Mouse (Mus musculus): ENCODE measurements around the gene Prrg3.
"Not testable (repeated sequence)": the region's sequence is repeated elsewhere in the genome, so short reads cannot be mapped to it uniquely, and the experiment has no call there.

The Prrg3 gene

DNA sequence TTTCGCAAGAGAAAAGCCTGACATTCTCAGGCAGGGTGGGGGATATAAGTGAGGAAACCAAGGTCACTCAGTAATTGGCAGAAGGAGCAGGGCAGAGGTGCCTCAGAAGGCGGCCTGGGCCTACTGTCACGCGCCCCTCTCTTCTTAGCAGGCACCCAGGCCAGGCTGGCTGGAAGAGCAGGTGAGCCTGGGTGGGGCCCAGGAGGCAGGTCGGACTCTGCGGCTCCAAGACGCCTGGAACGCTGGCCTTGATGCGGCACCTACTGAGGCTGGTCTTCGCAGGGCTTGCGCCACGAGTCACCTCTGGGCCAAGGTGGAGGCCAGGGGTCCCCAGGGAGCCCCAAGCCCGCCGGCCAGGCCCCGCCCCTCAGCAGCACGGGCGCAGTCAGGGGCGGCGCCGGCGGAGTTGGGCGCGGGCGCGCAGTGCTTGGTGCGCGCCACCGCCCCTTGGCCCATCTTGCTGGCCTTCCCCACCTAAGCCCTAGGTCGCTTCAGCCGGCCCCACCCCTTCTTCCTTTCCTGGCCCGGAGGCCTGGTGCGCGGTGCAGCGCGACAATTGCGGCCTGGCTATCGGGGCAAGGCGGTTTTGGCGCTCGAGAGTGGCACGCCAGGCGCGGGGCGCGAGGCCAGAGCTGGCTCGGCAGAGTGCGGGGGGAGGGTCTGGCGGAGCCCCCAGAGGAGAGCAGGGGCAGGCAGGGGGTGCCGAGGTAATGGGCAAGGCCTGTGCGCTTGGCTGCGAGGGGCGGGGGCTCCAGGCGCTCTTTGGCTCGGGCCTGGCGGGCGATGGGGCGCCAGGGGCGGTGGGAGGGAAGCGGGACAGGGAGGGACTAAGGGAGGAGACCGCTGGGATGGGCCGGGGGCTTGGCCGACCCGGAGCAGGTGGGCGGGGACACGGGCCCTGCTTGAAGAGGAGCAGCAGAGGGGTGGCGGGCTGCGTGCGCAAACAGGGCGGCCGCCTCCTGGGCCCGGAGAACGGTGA lies at the start of gene Prrg3:
Gene Prrg3, plus strand, starts transcription at position 552 of the 979 bp plus-strand sequence.
- in situ Hi-C loops (cut with MboI, MseI): no loop called here

- in situ Hi-C loops (cut with MboI, MseI): loop anchor here (25.0 kb wide), 1 partner anchor 509 kb away; no protein-coding TSS in a partner anchor
These were observed 15.8 kb upstream of the Prrg3 start for GRCm38 (mm10) chrX:71946631-71947030.

DNA sequence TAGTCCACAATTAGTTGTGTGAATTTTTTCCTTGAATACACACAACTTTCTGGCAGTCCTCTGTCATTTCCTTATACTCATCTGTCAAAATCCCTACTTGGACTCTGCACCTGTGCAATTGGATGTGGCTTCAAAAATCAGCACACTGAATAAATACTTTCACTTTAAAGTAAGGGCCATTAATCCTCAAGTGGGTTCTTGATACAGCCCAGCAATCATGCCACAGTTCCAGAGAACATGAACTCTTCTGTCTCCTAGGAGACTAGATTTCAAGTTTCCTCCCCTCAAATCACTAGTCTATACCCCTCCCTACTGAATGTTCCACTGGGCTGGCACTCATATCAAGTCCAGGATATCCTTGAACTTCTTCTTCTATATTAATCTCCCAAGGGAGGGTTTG lies 4.1 kb upstream of the Prrg3 start:
- in situ Hi-C loops (cut with MboI, MseI): loop anchor here (5.0 kb wide), 1 partner anchor 681 kb away; no protein-coding TSS in a partner anchor

DNA sequence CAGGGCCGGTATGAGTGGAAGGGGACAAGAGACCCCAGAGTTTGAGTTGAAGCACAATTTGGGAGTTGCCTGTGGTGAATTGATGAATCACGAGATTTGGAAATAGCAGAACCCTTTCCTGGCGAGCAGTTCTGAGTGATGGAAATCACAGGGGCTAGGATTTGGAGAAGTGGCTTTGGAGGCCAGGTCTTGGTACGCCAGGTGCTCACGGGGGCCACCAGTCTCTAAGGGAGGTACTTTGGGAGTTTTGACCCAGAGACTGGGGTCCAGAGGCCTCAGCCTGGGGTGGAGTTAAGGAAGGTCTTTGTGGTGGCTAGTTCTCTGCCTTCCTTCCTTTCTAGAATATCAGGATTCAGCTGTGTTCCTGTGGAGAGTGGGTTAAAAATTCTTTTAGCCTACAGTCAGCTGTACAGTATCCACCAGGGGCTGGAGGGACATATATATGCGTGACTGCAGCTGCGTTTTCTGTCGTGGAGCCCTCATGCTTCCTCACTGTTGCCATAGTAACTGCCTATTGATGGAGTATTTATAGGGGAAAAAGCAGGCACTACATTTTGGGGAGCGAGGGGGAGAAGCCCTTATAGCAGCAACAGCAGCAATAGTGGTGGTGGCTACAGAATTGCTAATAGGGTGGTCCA lies 970 bp downstream of the Prrg3 start:
- in situ Hi-C loops (cut with MboI, MseI): no loop called here

- in situ Hi-C loops (cut with MboI, MseI): no loop called here
These were observed 5.8 kb downstream of the Prrg3 start for GRCm38 (mm10) chrX:71968216-71968615.

DNA sequence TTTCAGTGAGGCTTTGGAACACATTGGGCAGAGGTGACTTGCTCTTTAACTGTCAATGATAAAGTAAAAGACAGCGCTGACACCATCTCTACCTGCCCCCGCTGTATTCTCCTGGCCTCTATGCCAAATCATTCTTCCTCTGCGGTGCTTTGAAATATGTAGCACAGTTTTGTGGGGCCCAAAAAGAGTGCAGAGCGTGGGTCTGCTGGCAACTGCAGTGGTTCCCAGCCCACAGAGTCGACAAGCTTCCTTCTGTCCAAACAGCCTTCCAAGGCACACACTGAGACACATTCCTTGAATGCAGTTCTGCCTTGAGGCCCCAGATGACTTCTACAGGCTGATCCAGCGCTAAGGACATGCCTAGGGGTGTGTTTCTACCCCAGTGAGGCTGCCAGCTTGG lies 6.4 kb downstream of the Prrg3 start:
- in situ Hi-C loops (cut with MboI, MseI): no loop called here

GRCm38 (mm10) chrX:71971325-71971724 lies 8.9 kb downstream of the Prrg3 start:
- in situ Hi-C loops (cut with MboI, MseI): no loop called here

GRCm38 (mm10) chrX:71972686-71973085 lies 10.3 kb downstream of the Prrg3 start, which contains the start of gene Fate1:
Gene Fate1, plus strand, starts transcription at chrX:71972986.
- in situ Hi-C loops (cut with MboI, MseI): no loop called here

DNA sequence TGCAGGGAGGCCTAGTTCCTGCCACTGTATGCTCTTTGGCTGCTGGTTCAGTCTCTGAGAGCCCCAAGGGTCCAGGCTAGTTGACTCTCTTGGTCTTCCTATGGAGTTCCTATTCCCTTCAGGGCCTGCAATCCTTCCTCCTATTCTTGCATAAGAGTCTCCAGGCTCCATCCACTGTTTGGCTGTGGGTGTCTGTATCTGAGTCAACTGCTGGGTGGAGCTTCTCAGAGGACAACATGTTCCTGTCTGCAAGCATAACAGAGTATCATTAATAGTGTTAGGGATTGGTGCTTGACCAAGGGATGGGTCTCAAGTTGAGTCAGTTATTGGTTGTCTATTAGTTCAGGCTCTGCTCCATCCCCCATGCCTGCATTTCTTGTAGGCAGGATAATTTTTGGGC lies 15.3 kb downstream of the Prrg3 start:
- in situ Hi-C loops (cut with MboI, MseI): not testable (repeated sequence)

DNA sequence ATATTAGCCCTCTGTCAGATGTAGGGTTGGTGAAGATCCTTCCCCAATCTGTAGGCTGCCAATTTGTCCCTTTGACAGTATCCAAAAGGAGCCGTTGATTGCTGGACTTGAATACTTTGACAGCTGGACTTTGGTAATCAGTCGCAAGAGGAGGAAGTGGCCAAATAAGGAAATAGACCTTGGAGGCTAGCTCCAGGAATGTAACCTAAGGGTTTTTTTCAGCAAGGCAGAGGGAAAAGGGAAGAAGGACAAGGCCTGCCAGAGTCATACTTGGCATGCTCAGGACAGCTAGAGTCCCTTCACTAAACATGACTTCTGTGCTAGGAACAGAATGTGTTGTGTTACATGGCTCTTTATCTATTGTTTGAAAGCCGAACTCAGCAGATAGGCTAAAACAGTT lies 18.0 kb downstream of the Prrg3 start:
- in situ Hi-C loops (cut with MboI, MseI): no loop called here

- in situ Hi-C loops (cut with MboI, MseI): no loop called here
These were observed 18.9 kb downstream of the Prrg3 start for GRCm38 (mm10) chrX:71981322-71981721.

- in situ Hi-C loops (cut with MboI, MseI): no loop called here
These were observed 20.8 kb downstream of the Prrg3 start for GRCm38 (mm10) chrX:71983205-71983604.

DNA sequence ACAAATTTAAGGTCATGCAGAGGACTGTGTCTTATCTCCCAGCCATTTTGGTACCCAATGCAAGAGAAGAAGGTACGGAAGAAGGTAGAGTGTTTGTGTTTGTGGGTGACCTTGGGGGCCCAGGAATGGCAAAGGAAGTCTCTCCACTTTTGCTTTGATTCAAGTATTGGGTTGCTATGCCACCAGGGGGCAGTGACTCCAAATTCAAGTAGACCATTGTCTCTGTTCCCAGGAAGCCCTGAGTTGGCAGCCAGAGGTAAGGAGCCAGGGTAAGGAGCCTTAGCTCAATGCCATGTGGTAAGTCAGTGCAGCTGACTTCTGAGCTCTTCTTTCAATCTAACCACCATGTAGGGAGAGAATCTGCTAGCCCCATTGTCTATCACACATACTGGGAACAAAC lies 21.4 kb downstream of the Prrg3 start:
- in situ Hi-C loops (cut with MboI, MseI): no loop called here

DNA sequence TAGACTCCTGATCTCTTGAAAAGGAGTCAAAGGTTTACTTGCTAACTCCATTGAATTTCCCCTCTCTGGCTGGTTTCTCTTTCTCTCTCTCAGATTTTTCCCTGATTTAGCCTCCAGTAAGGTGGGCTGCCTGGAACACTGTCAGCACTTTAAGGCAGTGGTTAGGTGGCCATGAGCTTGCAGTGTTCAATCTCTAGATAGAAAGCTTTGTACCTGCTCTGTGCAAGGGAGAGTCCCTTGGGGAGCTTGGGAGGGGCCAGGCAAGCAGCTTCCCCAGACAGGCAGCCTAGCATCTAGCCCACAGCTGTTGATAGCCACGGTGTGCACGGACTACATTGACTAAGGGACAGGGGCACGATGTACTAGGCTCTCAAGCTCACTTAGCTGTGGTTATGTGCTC lies 29.1 kb downstream of the Prrg3 start, which contains the start of gene Cnga2:
Gene Cnga2, plus strand, starts transcription at position 301 of the 400 bp plus-strand sequence.
- in situ Hi-C loops (cut with MboI, MseI): no loop called here

DNA sequence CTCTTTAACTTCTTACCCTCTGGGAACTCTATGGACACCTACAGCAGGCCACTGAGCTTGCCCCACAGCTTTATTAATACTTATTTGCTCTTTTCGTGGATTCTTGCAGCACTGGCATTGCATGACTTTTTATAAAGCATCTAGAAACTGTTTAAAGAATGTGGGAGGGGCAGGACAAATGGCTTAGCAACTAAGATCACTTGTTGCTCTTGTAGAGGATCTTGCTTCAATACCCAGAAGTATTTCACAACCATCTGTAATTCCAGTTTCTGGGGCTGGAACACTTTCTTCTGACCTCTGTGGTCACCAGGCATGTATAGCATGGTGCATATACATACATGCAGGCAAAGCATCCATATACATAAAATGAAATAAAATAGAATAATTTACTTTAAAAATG lies 33.5 kb downstream of the Prrg3 start:
- in situ Hi-C loops (cut with MboI, MseI): no loop called here

DNA sequence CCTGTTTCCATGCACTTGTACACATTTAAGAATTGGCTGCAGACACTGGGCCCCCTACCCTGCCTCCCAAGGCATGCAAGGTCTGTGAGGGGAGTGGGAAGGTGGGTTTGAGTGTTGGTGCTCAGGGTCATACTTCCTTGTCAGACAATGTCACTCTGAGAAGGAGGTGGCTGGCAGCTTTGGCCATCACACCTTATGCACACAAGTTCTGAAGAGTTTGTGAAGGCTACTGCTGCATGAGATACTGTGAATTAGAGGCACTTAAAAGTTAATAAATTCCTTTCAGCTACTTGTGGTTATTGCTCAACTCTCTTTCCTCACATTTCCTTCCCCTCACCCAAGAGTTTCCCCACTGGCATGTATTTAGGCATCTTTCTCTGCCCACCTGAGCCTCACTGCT lies 47.5 kb downstream of the Prrg3 start:
- in situ Hi-C loops (cut with MboI, MseI): loop anchor here (25.0 kb wide), 1 partner anchor 777 kb away; no protein-coding TSS in a partner anchor

DNA sequence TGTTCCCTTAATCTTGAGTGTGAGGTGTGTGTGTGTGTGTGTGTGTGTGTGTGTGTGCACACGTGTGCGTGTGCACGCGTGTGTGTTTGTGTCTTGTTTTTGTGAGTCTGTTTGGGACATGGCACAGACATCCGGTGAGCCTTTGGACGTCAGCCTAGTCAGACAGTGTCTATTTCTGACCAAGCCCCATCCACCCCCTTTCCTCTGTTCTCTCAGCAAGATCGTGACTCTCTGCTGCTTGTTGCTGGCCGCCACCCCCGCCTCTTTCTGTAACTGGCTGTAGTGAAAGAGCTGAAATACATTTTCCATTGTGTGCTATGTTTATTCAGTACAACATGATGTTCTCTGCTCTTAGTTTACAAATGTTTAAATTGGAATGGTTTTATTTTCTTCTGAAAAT lies 49.8 kb downstream of the Prrg3 start:
- in situ Hi-C loops (cut with MboI, MseI): loop anchor here (25.0 kb wide), 1 partner anchor 775 kb away; no protein-coding TSS in a partner anchor

DNA sequence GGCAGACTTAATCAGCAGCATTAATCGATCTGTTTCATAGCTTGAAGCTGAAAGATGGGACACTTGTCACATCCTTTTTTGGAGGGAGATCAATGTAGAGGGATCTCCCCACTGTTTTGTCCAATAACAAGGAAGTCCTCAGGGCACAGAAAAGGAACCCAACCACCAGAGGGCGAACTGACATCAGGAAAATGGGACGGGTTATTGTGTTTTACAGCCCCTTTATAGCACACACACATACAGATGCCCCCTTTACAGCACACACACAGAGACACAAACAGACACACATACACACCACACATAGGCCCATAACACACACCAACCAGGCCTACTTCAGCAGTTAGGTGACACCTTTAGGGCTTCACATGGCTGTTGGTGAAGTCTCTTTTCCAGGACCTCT lies 50.4 kb downstream of the Prrg3 start:
- in situ Hi-C loops (cut with MboI, MseI): loop anchor here (25.0 kb wide), 1 partner anchor 774 kb away; no protein-coding TSS in a partner anchor

GRCm38 (mm10) chrX:72022241-72022640 lies 59.8 kb downstream of the Prrg3 start:
- in situ Hi-C loops (cut with MboI, MseI): loop anchor here (25.0 kb wide), 1 partner anchor 765 kb away; no protein-coding TSS in a partner anchor

Measured in T-helper 1 cell (primary cell).